Mouse (Mus musculus) cerebellum, adult 8-10 months (tissue): Measurements from ENCODE around the gene E130116L18Rik.
A peak's percentile ranks its signal among the peaks of the same experiment; 100 is the strongest.
"Not testable (repeated sequence)": the region's sequence is repeated elsewhere in the genome, so short reads cannot be mapped to it uniquely, and the experiment has no call there.

ENCODE experiments used
- DNase-seq: peaks from one replicate; pipeline ENCODE4 v3.0.0; 2022

Gene E130116L18Rik

GRCm38 (mm10) chr5:25222752-25223702, at the start of gene E130116L18Rik:
E130116L18Rik (minus strand) TSS chr5:25223153.
- DNase-seq: peak; percentile 91

GRCm38 (mm10) chr5:25268258-25268888, 45.4 kb upstream of the E130116L18Rik start:
- no peak for DNase-seq

GRCm38 (mm10) chr5:25262266-25262665, 39.3 kb upstream of the E130116L18Rik start:
- DNase-seq: no peak

- no peak for DNase-seq
These were observed 38.5 kb upstream of the E130116L18Rik start for GRCm38 (mm10) chr5:25261452-25261851.

GRCm38 (mm10) chr5:25256686-25257085, 33.7 kb upstream of the E130116L18Rik start:
- DNase-seq: no peak

- DNase-seq: no peak
These were observed 31.5 kb upstream of the E130116L18Rik start for GRCm38 (mm10) chr5:25254491-25254890.

- DNase-seq: no peak
These were observed 30.0 kb upstream of the E130116L18Rik start for GRCm38 (mm10) chr5:25252825-25253544.

GRCm38 (mm10) chr5:25252423-25252822, 29.5 kb upstream of the E130116L18Rik start:
- no peak for DNase-seq

GRCm38 (mm10) chr5:25247036-25247435, 24.1 kb upstream of the E130116L18Rik start:
- no peak for DNase-seq

- DNase-seq: no peak
These were observed 23.5 kb upstream of the E130116L18Rik start for GRCm38 (mm10) chr5:25246473-25246865.

- DNase-seq: no peak
These were observed 23.0 kb upstream of the E130116L18Rik start for GRCm38 (mm10) chr5:25245806-25246472.

GRCm38 (mm10) chr5:25243101-25243500, 20.1 kb upstream of the E130116L18Rik start:
- no peak for DNase-seq

- not testable (repeated sequence) for DNase-seq
These were observed 1.4 kb upstream of the E130116L18Rik start for GRCm38 (mm10) chr5:25224377-25224776.

- no peak for DNase-seq
These were observed 1.3 kb downstream of the E130116L18Rik start, which contains the start of gene Galnt11 for GRCm38 (mm10) chr5:25221604-25222003. Galnt11 (plus strand) TSS chr5:25221904.

GRCm38 (mm10) chr5:25215006-25215405, 7.9 kb downstream of the E130116L18Rik start:
- no peak for DNase-seq

- not testable (repeated sequence) for DNase-seq
These were observed 9.7 kb downstream of the E130116L18Rik start for GRCm38 (mm10) chr5:25213216-25213615.

- no peak for DNase-seq
These were observed 11.1 kb downstream of the E130116L18Rik start for GRCm38 (mm10) chr5:25211872-25212271.

- no peak for DNase-seq
These were observed 32.4 kb downstream of the E130116L18Rik start for GRCm38 (mm10) chr5:25190521-25190920.

GRCm38 (mm10) chr5:25188802-25189201, 34.2 kb downstream of the E130116L18Rik start:
- DNase-seq: peak; percentile 2

- no peak for DNase-seq
These were observed 35.2 kb downstream of the E130116L18Rik start for GRCm38 (mm10) chr5:25187727-25188126.

GRCm38 (mm10) chr5:25184594-25184993, 38.4 kb downstream of the E130116L18Rik start:
- no peak for DNase-seq

GRCm38 (mm10) chr5:25183595-25183994, 39.4 kb downstream of the E130116L18Rik start:
- no peak for DNase-seq
